Mouse (Mus musculus): ENCODE data around the gene Lsp1. TPM values are rescaled to one million over a fixed set of nuclear protein-coding genes. Genes with fewer than 3 reads are reported as not detected.

Gene Lsp1
- polyA plus RNA-seq, 1 experiment from 2014 or later, result 16.7 TPM

DNA sequence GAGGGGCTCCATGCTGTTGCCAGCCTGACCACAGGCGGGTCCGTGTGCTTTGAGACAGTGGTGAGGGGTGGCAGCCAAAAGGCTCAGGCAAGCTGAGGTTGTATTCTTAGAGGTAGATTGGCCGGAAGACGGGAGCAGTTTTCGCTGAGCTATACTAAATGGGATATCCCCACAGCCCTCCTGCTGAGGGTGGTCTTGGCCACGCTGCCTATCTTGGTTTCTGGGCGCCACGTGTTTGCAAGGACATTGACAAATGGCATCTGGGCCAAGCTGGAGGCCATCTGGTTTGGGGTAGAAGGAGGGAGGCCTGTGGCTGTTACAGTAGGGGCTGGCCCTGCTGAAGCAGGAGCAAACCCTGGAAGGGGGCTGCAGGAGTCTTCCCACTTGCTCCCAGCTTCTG is 32.9 kb downstream of the Lsp1 start:
- Histone ChIP-seq H3K4me1 (no peaks in the 10 kb centered on the region), H3K4me3 (no peak overlapping the region), H3K27me3 (replicated peaks) (0 out of 2 replicates have a peak, but pooled peaks cover 5% of the 10 kb centered on the region), H3K36me3 (no peaks in the 10 kb centered on the region), H3K27ac (no peak overlapping the region), H3K9me3 (replicated peaks) (no peaks in the 10 kb centered on the region), H3K4me2 (no peak overlapping the region), H3K9ac (no peak overlapping the region)
- ATAC-seq, result no peak
- WGBS (ENCODE audit: insufficient replicate concordance), result 74% methylated on average over 8 of the region's 8 CpGs

DNA sequence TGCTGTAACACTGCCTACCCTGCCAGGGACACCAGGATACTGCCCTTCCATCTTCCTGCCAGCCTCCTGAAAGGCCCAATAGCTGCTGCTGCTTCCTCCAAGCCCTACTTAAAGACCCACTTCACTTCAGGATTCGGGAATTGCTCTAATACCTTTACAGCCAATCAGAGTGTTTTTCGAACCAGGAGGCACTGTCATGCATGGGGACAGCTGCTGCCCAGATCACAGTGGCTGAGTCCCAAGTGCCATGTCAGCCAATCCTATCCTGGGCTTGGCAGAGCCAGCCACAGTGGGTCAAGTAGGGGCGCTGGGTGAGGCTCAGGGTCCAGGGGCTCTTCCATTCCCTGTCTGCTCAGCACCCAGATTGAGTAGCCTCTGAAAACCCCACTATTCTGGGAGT is 35.5 kb downstream of the Lsp1 start:
- H3K36me3 ChIP-seq, result no peaks in the 10 kb centered on the region
- no peaks in the 10 kb centered on the region for H3K4me1 ChIP-seq
- no peak overlapping the region for H3K4me2 ChIP-seq
- ATAC-seq, result no peak
- H3K9me3 ChIP-seq (replicated peaks), result no peaks in the 10 kb centered on the region
- H3K9ac ChIP-seq, result no peak overlapping the region
- no peak overlapping the region for H3K4me3 ChIP-seq
- H3K27me3 ChIP-seq (replicated peaks), result 0 out of 2 replicates have a peak, but pooled peaks cover 5% of the 10 kb centered on the region
- no peak overlapping the region for H3K27ac ChIP-seq
- 50% methylated on average over 3 of the region's 3 CpGs for WGBS (ENCODE audit: insufficient replicate concordance)

DNA sequence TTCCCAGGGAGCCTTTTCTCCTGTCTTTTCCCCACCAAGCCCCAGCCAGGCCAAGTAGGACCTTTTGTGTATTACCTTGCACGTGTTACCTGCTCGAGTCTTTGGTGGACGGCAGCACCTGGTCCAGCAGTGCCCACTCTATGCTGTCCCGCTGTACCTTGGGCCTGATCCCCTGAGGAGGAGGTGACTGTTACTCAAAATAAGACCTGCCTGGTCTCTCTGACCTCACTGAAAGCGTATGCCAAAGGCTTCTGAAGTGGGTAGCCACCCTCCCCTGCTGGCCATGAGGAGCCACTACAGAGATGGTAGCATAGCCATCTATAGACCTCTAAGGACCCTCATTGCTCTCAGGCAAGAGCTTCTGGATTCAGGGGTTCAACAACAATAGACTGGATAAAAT is 36.2 kb downstream of the Lsp1 start:
- H3K4me3 ChIP-seq, result no peak overlapping the region
- WGBS (ENCODE audit: insufficient replicate concordance), result 73% methylated on average over 5 of the region's 5 CpGs
- H3K36me3 ChIP-seq, result no peaks in the 10 kb centered on the region
- H3K4me2 ChIP-seq, result no peak overlapping the region
- no peak overlapping the region for H3K27ac ChIP-seq
- no peaks in the 10 kb centered on the region for H3K9me3 ChIP-seq (replicated peaks)
- H3K27me3 ChIP-seq (replicated peaks), result 0 out of 2 replicates have a peak, but pooled peaks cover 5% of the 10 kb centered on the region
- ATAC-seq, result no peak
- no peaks in the 10 kb centered on the region for H3K4me1 ChIP-seq
- H3K9ac ChIP-seq, result no peak overlapping the region

DNA sequence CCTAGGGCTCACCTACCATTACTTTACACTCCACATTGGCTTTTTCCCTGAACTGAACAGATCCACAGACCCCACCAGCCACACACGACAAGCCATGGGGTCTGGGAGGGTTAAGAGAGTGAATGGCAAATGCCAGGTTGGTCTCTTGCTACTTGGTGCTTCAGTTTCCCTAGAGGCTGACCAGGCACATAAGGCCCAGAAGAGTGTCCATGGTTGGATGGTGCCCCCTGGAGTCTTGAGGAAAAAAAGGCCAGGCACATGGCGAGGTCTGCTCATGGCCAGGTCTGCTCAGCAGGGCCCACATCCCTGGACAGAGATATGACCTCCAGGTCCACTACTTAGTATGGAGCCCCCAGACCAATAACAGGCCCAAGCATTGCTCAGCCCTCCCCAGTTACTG is 37.2 kb downstream of the Lsp1 start:
- ATAC-seq, result no peak
- H3K9me3 ChIP-seq (replicated peaks), result no peaks in the 10 kb centered on the region
- H3K36me3 ChIP-seq, result no peaks in the 10 kb centered on the region
- H3K27ac ChIP-seq, result no peak overlapping the region
- no peak overlapping the region for H3K9ac ChIP-seq
- WGBS (ENCODE audit: insufficient replicate concordance), result 52% methylated on average over 2 of the region's 2 CpGs
- H3K4me2 ChIP-seq, result no peak overlapping the region
- H3K4me1 ChIP-seq, result no peaks in the 10 kb centered on the region
- no peak overlapping the region for H3K4me3 ChIP-seq
- H3K27me3 ChIP-seq (replicated peaks), result 0 out of 2 replicates have a peak, but pooled peaks cover 5% of the 10 kb centered on the region

DNA sequence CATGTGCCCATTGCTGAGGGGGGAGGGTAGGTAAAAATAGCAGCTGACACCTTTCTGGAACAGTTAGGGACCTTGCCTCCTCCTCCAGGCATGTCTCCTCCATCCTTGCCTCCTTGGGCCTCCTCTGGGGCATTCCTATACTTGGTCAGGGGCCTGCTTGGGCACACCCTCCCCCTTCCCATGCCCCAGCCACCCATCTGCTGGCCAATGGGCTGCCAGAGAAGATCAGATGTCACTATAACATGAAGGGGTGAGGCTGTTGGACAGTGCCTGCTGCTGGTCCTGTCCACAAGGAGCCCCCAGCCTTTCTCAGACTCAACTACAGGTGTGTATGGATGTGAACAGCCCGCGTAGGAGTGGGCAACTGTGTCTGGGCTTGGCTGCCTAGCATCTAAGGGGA is 38.0 kb downstream of the Lsp1 start, which contains the start of gene Tnnt3:
TSS of gene Tnnt3 (plus strand) at position 262 of the 400 bp plus-strand sequence.
- 82% methylated on average over 2 of the region's 2 CpGs for WGBS (ENCODE audit: insufficient replicate concordance)
- Histone ChIP-seq H3K4me2 (no peak within 1 kb of the TSS), H3K27me3 (replicated peaks) (0 out of 2 replicates have a peak, but pooled peaks cover 5% of the 10 kb centered on the region), H3K36me3 (no peaks in the 10 kb centered on the region), H3K4me3 (no peak within 1 kb of the TSS), H3K9me3 (replicated peaks) (no peaks in the 10 kb centered on the region), H3K27ac (no peak within 1 kb of the TSS), H3K4me1 (no peaks in the 10 kb centered on the region), H3K9ac (no peak within 1 kb of the TSS)
- ATAC-seq, result no peak

DNA sequence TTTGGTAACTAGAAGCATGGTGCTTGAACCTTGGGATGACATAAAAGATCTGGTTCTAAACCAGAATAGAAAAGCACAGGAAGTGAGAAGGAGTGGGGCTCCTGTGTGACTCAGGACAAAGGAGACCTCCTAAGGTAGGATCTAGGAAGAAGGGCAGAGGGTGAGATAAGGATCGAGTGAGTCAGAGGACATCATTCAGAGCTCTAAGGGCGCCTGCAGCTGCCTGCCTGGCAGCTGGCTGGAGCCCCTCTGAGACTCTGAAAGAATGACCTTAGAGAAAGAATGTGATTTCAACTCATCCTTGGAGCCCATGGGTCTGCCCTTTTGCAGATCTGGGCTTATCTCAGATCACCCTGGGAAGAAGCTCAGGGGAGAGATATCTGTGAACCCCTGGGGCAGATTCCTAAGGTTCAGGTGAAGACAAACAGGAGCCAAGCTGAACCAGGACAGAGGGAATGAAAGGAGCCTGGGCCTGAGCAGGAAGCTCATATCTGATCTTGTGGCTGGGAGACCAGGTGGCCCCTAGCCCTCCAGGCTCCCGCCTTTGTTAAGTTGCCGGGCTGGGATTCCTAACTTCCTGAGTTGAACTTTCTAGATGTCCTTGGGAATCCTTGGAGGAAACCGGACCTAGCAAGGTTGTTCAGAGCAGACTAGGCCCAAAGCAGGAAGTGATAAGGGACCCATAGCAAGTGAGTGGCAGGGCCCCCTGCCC is 38.6 kb downstream of the Lsp1 start:
- H3K9me3 ChIP-seq (replicated peaks), result no peaks in the 10 kb centered on the region
- H3K9ac ChIP-seq, result no peak overlapping the region
- no peak overlapping the region for H3K27ac ChIP-seq
- no peak overlapping the region for H3K4me2 ChIP-seq
- no peaks in the 10 kb centered on the region for H3K36me3 ChIP-seq
- H3K4me3 ChIP-seq, result no peak overlapping the region
- 37% methylated on average over 5 of the region's 5 CpGs for WGBS (ENCODE audit: insufficient replicate concordance)
- H3K27me3 ChIP-seq (replicated peaks), result 0 out of 2 replicates have a peak, but pooled peaks cover 5% of the 10 kb centered on the region
- ATAC-seq, result no peak
- no peaks in the 10 kb centered on the region for H3K4me1 ChIP-seq

DNA sequence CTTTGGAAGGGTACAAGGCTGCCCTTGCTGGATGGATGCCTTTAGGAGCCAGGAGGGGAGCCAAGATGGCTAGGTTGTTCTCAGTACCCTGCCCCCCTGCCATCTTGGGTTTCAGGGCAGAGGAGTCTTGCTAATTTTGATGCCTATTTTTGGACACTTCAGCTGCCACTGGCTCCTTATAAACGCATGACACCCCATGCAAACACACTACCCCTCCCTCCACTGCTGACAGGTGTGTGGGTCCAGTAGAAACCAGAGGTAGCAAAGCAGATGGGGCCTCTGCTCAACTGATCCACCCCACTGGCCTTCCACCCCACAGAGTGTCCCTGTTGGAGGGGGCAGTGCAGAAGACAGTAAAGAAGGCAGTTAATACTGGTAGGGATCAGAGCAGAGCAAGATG is 39.4 kb downstream of the Lsp1 start:
- no peak overlapping the region for H3K9ac ChIP-seq
- no peak for ATAC-seq
- H3K4me2 ChIP-seq, result no peak overlapping the region
- H3K36me3 ChIP-seq, result no peaks in the 10 kb centered on the region
- no peaks in the 10 kb centered on the region for H3K9me3 ChIP-seq (replicated peaks)
- H3K27me3 ChIP-seq (replicated peaks), result peaks cover 5% of the 10 kb centered on the region; the same call in 1 of the 2 replicates
- 65% methylated on average over 1 of the region's 1 CpGs for WGBS (ENCODE audit: insufficient replicate concordance)
- no peak overlapping the region for H3K4me3 ChIP-seq
- no peaks in the 10 kb centered on the region for H3K4me1 ChIP-seq
- no peak overlapping the region for H3K27ac ChIP-seq

DNA sequence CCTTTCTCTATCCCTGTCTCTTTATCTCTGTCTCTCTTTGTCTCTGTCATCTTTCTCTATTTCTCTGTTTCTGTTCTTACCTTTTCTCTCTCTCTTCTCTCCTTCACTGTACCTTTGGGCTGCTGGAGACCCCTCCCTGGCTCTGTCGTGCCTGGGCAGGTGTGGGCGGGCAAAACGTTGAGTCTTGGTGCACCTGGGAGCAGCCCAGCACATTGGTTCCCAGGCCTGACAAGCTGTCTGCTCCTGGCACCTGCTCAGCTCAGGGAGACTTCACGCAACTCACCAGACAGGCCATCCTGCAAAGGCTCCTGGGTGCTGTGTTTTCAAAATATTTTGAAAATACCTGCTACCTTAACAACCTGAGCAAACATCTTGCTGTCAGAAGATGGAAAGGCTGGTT is 42.6 kb downstream of the Lsp1 start:
- no peaks in the 10 kb centered on the region for H3K9me3 ChIP-seq (replicated peaks)
- ATAC-seq, result no peak
- H3K4me3 ChIP-seq, result no peak overlapping the region
- H3K36me3 ChIP-seq, result no peaks in the 10 kb centered on the region
- no peak overlapping the region for H3K9ac ChIP-seq
- H3K27me3 ChIP-seq (replicated peaks), result peaks cover 16% of the 10 kb centered on the region
- peaks cover 9% of the 10 kb centered on the region for H3K4me1 ChIP-seq
- 57% methylated on average over 4 of the region's 4 CpGs for WGBS (ENCODE audit: insufficient replicate concordance)
- H3K27ac ChIP-seq, result no peak overlapping the region
- no peak overlapping the region for H3K4me2 ChIP-seq

DNA sequence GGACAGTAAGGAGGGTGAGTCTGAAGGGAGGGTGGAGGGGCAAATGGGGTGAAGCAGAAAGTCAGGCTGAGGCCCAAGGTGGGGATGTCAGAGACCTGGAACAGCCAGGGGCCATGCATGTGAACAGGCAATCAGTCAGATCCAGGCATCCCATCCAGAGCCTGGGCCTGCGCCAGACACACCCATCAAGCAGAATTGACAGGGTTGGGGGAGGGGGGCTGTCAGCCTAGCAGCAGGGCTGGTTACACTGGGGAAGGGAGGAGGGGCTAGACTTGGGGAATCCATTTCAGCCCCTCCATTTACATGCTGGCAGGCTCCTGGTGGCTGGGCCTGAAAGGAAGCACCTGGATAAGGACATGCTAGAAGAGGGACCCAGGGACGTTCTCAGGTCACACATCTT is 45.3 kb downstream of the Lsp1 start:
- no peaks in the 10 kb centered on the region for H3K36me3 ChIP-seq
- peaks cover 30% of the 10 kb centered on the region for H3K27me3 ChIP-seq (replicated peaks)
- no peak overlapping the region for H3K4me2 ChIP-seq
- whole genome bisulfite sequencing (ENCODE audit: insufficient replicate concordance), result 31% methylated on average over 2 of the region's 2 CpGs
- no peaks in the 10 kb centered on the region for H3K9me3 ChIP-seq (replicated peaks)
- H3K9ac ChIP-seq, result no peak overlapping the region
- H3K27ac ChIP-seq, result no peak overlapping the region
- ATAC-seq, result no peak
- peaks cover 14% of the 10 kb centered on the region for H3K4me1 ChIP-seq
- no peak overlapping the region for H3K4me3 ChIP-seq

DNA sequence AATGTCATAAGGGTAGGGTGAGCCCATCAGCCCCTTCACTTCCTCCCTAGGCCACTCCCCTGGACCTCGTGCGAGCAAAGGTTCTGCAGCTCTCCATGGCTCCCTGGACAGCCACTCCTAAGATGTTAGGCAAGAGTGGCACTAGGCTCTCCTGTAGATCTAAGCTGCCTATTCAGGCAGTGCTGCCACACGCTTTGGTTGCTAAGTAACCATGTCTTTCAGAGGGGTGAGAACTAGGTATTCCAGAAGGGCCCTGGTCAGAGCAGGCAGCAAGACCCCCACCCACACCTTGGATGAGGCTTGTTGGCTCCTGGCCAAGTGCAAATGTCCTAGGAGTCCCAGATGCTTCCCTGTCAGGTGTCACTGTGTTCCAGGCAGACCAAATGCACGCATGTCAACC is 45.9 kb downstream of the Lsp1 start:
- Histone ChIP-seq H3K9me3 (replicated peaks) (no peaks in the 10 kb centered on the region), H3K9ac (no peak overlapping the region), H3K36me3 (no peaks in the 10 kb centered on the region), H3K4me3 (no peak overlapping the region), H3K27me3 (replicated peaks) (peaks cover 30% of the 10 kb centered on the region), H3K4me1 (peaks cover 14% of the 10 kb centered on the region), H3K4me2 (no peak overlapping the region), H3K27ac (no peak overlapping the region)
- no peak for ATAC-seq
- 45% methylated on average over 4 of the region's 4 CpGs for WGBS (ENCODE audit: insufficient replicate concordance)

DNA sequence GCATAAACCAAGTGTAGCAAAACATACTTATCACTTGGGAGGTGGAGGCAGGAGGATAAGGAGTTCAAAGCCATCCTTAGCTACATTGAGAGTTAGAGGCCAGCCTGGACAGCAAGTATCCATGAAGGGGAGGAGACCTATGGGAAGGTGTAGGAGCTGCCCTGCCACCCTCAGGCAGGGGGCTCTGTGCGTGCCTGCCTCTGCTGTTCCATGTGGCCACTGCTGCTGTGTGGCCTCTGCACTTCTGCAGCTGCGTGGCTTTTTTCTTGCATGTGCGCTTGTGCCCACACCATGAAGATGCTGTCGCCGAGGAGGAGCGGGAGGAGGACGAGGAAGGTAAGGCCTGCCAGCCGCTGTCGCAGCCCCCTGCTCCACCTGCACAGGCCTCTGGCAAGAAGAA is 46.8 kb downstream of the Lsp1 start:
- no peak for ATAC-seq
- Histone ChIP-seq H3K4me3 (no peak overlapping the region), H3K9ac (no peak overlapping the region), H3K27ac (no peak overlapping the region), H3K27me3 (replicated peaks) (peaks cover 30% of the 10 kb centered on the region), H3K9me3 (replicated peaks) (no peaks in the 10 kb centered on the region), H3K4me2 (no peak overlapping the region), H3K36me3 (no peaks in the 10 kb centered on the region), H3K4me1 (peaks cover 14% of the 10 kb centered on the region)
- WGBS (ENCODE audit: insufficient replicate concordance), result 82% methylated on average over 9 of the region's 9 CpGs

DNA sequence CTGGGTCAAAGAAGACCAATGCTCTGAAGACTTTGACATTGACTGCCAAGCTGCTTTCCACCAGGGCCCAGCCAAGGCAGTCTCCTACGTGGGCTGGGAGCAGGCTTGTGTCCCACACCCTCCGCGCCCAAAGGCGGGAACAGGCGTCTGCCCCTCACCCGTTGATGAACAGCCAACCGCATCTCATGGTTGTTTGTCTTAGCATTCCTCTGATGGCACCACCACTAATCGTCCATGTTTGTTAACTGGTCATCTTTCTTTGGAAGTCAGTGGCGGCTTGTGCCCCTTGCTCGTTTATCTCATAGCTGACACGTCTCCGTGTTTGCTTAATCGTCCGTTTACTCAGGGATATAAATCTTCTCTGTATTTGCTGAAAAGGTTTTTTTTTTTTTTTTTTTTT is 48.9 kb downstream of the Lsp1 start:
- no peak overlapping the region for H3K9ac ChIP-seq
- no peak overlapping the region for H3K27ac ChIP-seq
- WGBS (ENCODE audit: insufficient replicate concordance), result 62% methylated on average over 14 of the region's 14 CpGs
- no peak overlapping the region for H3K4me3 ChIP-seq
- no peaks in the 10 kb centered on the region for H3K9me3 ChIP-seq (replicated peaks)
- H3K4me2 ChIP-seq, result no peak overlapping the region
- ATAC-seq, result no peak
- H3K36me3 ChIP-seq, result no peaks in the 10 kb centered on the region
- H3K27me3 ChIP-seq (replicated peaks), result peaks cover 40% of the 10 kb centered on the region
- H3K4me1 ChIP-seq, result peaks cover 14% of the 10 kb centered on the region

Measured in liver, embryonic 12.5 days (tissue).